Mouse (Mus musculus) liver, embryonic 16.5 days (tissue): ENCODE data around the gene 4933424G06Rik. TPM values are rescaled to one million over a fixed set of nuclear protein-coding genes. Genes with fewer than 3 reads are reported as not detected.

Experiments used
- ATAC-seq: fragments of 200-750 bp; cut with Nextera tagmentation; 2 replicates; pipeline ENCODE4 v1.8.0; 2017; ENCODE audit warnings: low read depth, mild to moderate bottlenecking, moderate number of reproducible peaks, moderate library complexity
- H3K27ac ChIP-seq: fragments of 300-500 bp; sonication (generic); 2 replicates; pipeline ENCODE4 v1.5.1; 2014; ENCODE audit warnings: mild to moderate bottlenecking, low read length
- H3K27me3 ChIP-seq: fragments of 300-500 bp; sonication (generic); 2 replicates; pipeline ENCODE4 v1.6.1; 2014; ENCODE audit warnings: low read depth, low read length, mixed read lengths; ENCODE audit not compliant: control insufficient read depth, insufficient read depth
- H3K36me3 ChIP-seq: fragments of 300-500 bp; sonication (generic); 2 replicates; pipeline ENCODE4 v1.6.1; 2014; ENCODE audit warnings: mild to moderate bottlenecking; ENCODE audit not compliant: control insufficient read depth, insufficient read depth
- H3K4me1 ChIP-seq: fragments of 300-500 bp; sonication (generic); 2 replicates; pipeline ENCODE4 v1.6.1; 2014; ENCODE audit warnings: low read depth, low read length, mixed read lengths; ENCODE audit not compliant: control insufficient read depth
- H3K4me2 ChIP-seq: fragments of 300-500 bp; sonication (generic); 2 replicates; pipeline ENCODE4 v1.6.1; 2014; ENCODE audit warnings: low read depth, low read length, mixed read lengths
- H3K4me3 ChIP-seq: fragments of 300-500 bp; sonication (generic); 2 replicates; pipeline ENCODE4 v1.5.1; 2014; ENCODE audit warnings: low read depth, mild to moderate bottlenecking, low read length
- H3K9ac ChIP-seq: fragments of 300-500 bp; sonication (generic); 2 replicates; pipeline ENCODE4 v1.6.1; 2014; ENCODE audit warnings: low read depth, low read length
- H3K9me3 ChIP-seq: fragments of 300-500 bp; sonication (generic); replicated peaks from 2 replicates; pipeline ENCODE4 v1.6.1; 2016; ENCODE audit warnings: low read length; ENCODE audit not compliant: control insufficient read depth
- WGBS: fragments of 180-500 bp; shearing (Covaris S2); extraction: QIAGEN DNeasy Blood & Tissue Kit; methylation state at CpG from one replicate; pipeline ENCODE4 v1.1.7; 2014; ENCODE audit not compliant: insufficient replicate concordance; 5-methylcytosine and 5-hydroxymethylcytosine counted together
- polyA plus RNA-seq: library from polyadenylated mRNA; unstranded; fragments of >200 nt; fragmentation: Nextera tagmentation; extraction: Ambion mirVana; gene quantifications from 2 replicates; pipeline ENCODE4 v1.2.1, GENCODE M21; 2015

The 4933424G06Rik gene
- polyA plus RNA-seq, 1 experiment from 2014 or later = not detected

DNA sequence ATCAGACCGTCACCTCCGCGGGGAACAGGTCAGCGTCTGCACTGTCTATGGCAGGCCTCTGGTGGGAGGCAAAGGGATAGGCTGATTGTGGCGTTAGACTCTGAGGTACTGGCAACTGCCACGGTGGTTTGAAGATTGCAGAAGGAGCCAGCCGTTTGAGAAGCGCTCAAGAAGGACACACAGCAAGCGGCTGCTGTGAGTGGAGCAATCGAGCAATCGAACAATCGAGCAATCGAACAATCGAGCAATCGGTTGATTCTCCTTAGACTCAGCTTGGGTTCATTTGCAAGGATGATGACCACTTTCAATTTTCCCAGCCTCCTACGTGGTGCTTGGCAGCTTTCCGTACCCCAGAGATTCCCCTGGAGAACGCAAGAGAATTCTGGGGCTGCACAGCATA is 49.1 kb downstream of the 4933424G06Rik start:
- Histone ChIP-seq H3K27me3 (no peaks in the 10 kb centered on the region), H3K4me3 (no peak overlapping the region), H3K4me2 (no peak overlapping the region), H3K9me3 (no peaks in the 10 kb centered on the region), H3K36me3 (no peaks in the 10 kb centered on the region), H3K27ac (no peak overlapping the region), H3K9ac (no peak overlapping the region), H3K4me1 (no peaks in the 10 kb centered on the region)
- ATAC-seq = no peak
- WGBS = 70% methylated on average over 18 of the region's 18 CpGs

DNA sequence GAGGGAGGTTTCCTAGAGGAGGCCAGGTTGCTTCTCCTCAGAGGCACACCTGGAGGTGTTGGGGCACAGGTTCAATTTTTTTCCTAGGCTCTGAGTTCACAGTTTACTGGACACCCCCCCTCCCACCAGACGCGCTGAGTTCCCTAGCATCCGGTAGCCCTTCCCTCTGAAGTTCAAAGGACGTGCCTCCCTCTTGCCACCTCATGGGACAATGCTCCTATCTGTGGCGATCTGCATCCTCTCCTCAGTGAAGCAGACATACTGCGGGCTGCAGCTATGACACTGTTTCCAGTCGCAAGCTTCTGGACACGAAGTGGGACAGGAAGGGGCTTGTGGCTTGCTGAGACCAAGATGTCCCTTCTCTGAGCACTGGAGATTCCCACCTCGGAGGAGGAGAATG is 50.5 kb downstream of the 4933424G06Rik start:
- Histone ChIP-seq H3K27ac (no peak overlapping the region), H3K4me3 (no peak overlapping the region), H3K4me1 (no peaks in the 10 kb centered on the region), H3K27me3 (no peaks in the 10 kb centered on the region), H3K4me2 (no peak overlapping the region), H3K9me3 (no peaks in the 10 kb centered on the region), H3K9ac (no peak overlapping the region), H3K36me3 (no peaks in the 10 kb centered on the region)
- WGBS = 48% methylated on average over 9 of the region's 9 CpGs
- ATAC-seq = no peak

DNA sequence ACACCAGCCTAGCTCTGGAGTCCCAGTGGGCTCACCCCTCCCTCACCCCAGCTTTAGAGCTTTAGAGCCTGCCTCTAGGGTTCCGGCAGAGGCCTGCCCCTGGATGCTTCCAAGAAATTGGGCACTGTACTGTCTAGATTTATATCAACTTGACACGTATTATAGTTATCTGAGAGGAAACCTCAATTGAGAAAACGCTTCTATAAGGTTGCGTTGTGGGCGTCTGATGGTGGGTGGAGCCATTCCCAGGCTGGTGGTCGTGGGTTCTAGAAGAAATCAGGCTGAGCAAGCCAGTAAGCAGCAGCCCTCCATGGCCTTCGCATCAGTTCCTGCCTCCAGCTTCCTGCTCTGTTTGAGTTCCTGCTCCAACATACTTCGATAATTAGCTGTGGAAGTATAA is 51.1 kb downstream of the 4933424G06Rik start:
- Histone ChIP-seq H3K9ac (no peak overlapping the region), H3K36me3 (no peaks in the 10 kb centered on the region), H3K27ac (no peak overlapping the region), H3K9me3 (no peaks in the 10 kb centered on the region), H3K4me3 (no peak overlapping the region), H3K4me1 (no peaks in the 10 kb centered on the region), H3K27me3 (no peaks in the 10 kb centered on the region), H3K4me2 (no peak overlapping the region)
- no peak for ATAC-seq
- 48% methylated on average over 8 of the region's 8 CpGs for WGBS

DNA sequence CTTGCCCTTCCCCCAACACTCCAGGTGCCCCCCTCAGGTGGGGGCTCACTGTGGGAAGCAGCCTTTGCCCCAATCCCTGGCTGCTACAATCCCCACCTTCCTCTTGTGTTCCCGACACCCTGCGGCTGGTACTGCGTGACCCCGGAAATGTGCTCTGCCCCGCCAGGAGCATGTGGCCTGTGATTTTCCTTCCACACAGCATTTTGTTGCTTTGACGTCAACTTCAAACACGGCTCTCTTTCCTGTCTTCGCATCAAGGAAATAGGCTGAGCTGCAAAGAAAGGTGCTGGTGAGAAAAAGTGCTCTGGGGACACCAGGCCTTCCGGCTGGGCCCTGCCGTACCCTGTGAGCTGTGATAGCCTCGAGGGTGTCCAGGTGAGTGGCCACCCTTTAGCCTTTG is 51.6 kb downstream of the 4933424G06Rik start, which contains the start of gene Zap70:
Zap70 (plus strand) TSS at position 231 of the 400 bp plus-strand sequence.
- 71% methylated on average over 11 of the region's 11 CpGs for WGBS
- no peak within 1 kb of the TSS for H3K9ac ChIP-seq
- H3K4me2 ChIP-seq = no peak within 1 kb of the TSS
- H3K36me3 ChIP-seq = no peaks in the 10 kb centered on the region
- no peak within 1 kb of the TSS for H3K27ac ChIP-seq
- H3K9me3 ChIP-seq = no peaks in the 10 kb centered on the region
- no peak for ATAC-seq
- H3K4me3 ChIP-seq = no peak within 1 kb of the TSS
- no peaks in the 10 kb centered on the region for H3K27me3 ChIP-seq
- H3K4me1 ChIP-seq = no peaks in the 10 kb centered on the region

DNA sequence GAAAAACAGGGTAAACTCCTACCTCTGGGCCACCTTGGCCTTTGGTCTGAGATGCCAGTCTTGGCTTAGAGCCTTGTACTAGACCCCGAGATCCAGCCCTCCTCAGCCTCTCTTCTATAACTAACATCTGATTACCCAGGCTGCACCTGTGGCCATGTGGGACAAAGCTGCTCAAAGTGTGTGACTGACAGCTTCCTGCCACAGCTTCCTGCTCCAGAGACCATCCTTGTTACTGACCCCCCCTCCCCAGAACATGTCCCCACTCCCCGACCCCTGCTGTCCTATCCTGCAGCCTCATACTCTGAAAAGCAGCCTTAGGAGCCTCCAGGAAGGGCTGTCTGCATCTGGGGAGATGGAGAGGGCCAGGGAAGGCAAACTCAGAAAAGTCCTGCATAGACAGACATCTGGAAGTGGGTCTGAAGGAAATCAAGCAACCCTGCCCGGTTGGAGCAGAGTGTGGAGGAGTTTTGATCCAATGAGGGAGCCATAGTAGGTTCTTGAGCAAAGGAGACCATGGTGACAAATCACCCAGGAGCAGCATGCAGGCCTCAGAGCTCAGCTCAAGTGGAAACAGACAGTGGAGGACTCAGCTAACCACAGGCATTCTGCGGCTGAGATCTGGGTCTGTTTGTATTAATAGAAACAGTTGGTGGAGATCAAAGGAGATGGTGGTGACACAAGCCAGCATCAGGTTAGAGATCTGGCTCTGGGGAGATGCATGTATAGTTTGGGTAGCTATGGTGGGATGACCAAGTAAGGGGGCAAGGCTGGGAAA is 56.7 kb downstream of the 4933424G06Rik start:
- Histone ChIP-seq H3K9me3 (no peaks in the 10 kb centered on the region), H3K27me3 (no peaks in the 10 kb centered on the region), H3K36me3 (no peaks in the 10 kb centered on the region), H3K4me3 (no peak overlapping the region), H3K9ac (no peak overlapping the region), H3K27ac (no peak overlapping the region), H3K4me1 (no peaks in the 10 kb centered on the region), H3K4me2 (no peak overlapping the region)
- no peak for ATAC-seq
- WGBS = 18% methylated on average over 4 of the region's 4 CpGs

DNA sequence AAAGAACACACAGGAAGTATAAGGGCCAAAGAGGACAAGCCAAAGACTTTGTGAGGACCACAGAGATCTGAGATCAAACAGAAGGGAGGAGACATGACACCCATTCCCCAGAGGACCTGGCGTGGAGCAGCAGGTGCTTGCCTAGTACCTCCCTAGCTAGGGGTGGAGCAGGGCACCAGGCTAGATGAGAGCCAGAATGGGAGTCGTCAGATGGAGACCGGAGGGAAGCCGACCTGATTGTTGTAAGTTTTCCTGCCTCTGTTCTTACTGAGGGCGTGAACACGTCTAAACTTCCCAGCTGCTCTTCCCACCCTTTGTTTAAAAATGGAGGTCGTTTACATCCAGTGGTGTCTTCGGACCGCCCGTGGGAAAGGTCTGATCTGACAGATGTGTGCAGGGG is 57.4 kb downstream of the 4933424G06Rik start:
- 35% methylated on average over 10 of the region's 10 CpGs for WGBS
- H3K27me3 ChIP-seq = no peaks in the 10 kb centered on the region
- H3K9ac ChIP-seq = no peak overlapping the region
- no peak overlapping the region for H3K4me3 ChIP-seq
- H3K9me3 ChIP-seq = no peaks in the 10 kb centered on the region
- H3K4me1 ChIP-seq = no peaks in the 10 kb centered on the region
- H3K27ac ChIP-seq = no peak overlapping the region
- H3K4me2 ChIP-seq = no peak overlapping the region
- ATAC-seq = no peak
- H3K36me3 ChIP-seq = no peaks in the 10 kb centered on the region

DNA sequence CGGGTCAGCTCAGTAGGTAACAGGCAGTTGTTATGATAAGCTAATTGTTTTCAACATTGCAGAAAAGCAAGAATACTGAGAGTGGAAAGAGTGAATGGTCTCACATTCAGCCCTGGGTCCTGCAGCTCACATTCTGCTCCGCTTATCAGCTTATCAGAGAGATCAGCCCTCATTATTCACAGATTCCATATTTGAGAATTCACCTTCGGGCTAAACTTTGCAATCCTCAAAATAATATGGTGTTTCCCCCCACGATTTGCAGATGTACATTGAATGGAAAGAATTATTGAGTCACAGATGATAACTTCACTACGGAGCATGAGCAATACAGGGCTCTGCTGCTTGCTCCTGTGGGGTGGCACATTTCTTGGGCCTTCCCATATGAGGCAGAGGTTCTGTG is 58.8 kb downstream of the 4933424G06Rik start:
- 62% methylated on average over 5 of the region's 5 CpGs for WGBS
- no peak for ATAC-seq
- Histone ChIP-seq H3K4me2 (no peak overlapping the region), H3K9ac (no peak overlapping the region), H3K36me3 (no peaks in the 10 kb centered on the region), H3K27ac (no peak overlapping the region), H3K27me3 (no peaks in the 10 kb centered on the region), H3K4me3 (no peak overlapping the region), H3K4me1 (no peaks in the 10 kb centered on the region), H3K9me3 (no peaks in the 10 kb centered on the region)

DNA sequence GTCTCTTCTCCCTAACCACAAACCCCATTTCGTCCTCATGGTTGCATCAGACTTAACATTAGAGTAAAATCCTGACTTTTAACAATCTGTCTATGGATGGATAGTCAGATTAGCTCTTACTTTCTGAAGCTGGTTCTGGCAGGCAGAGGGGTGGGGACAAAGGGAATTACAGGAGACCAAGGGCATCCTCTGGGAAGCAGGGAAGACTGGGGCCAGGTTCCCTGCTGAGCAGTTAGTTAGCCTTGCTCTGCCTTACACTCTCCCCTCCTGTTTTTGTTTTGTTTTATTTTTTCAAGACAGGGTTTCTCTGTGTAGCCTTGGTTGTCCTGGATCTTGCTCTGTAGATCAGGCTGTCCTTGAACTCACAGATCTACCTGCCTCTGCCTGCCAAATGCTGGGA is 60.0 kb downstream of the 4933424G06Rik start:
- 41% methylated on average over 1 of the region's 1 CpGs for WGBS
- no peaks in the 10 kb centered on the region for H3K36me3 ChIP-seq
- H3K4me1 ChIP-seq = no peaks in the 10 kb centered on the region
- no peak overlapping the region for H3K9ac ChIP-seq
- H3K4me2 ChIP-seq = no peak overlapping the region
- no peaks in the 10 kb centered on the region for H3K27me3 ChIP-seq
- no peak for ATAC-seq
- H3K4me3 ChIP-seq = no peak overlapping the region
- H3K27ac ChIP-seq = no peak overlapping the region
- no peaks in the 10 kb centered on the region for H3K9me3 ChIP-seq

DNA sequence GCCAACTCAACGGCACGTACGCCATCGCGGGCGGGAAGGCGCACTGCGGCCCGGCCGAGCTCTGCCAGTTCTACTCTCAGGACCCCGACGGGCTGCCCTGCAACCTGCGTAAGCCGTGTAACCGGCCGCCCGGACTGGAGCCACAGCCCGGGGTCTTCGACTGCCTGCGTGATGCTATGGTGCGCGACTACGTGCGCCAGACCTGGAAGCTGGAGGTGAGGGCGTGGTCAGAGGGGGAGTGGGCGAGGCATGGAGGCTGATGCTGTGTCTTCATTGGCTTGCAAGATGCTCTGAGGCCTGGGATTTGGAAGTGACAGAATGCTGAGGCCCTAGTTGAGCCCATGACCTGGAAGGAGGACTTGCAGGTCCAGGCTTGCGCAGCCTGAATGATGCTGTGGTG is 61.0 kb downstream of the 4933424G06Rik start:
- Histone ChIP-seq H3K27me3 (no peaks in the 10 kb centered on the region), H3K4me3 (no peak overlapping the region), H3K9me3 (no peaks in the 10 kb centered on the region), H3K27ac (no peak overlapping the region), H3K4me2 (no peak overlapping the region), H3K36me3 (no peaks in the 10 kb centered on the region), H3K4me1 (no peaks in the 10 kb centered on the region), H3K9ac (no peak overlapping the region)
- no peak for ATAC-seq
- WGBS = 24% methylated on average over 27 of the region's 27 CpGs
